Mouse (Mus musculus) urinary bladder, postnatal 4 days (tissue): ENCODE data around the gene Defb43.

Experiments
- DNase-seq, 2 experiments: peaks; one replicate each; pipeline ENCODE4 v3.0.0; 2021 to 2022; ENCODE audit warnings: low spot score in 2 of 2

Gene Defb43

DNA sequence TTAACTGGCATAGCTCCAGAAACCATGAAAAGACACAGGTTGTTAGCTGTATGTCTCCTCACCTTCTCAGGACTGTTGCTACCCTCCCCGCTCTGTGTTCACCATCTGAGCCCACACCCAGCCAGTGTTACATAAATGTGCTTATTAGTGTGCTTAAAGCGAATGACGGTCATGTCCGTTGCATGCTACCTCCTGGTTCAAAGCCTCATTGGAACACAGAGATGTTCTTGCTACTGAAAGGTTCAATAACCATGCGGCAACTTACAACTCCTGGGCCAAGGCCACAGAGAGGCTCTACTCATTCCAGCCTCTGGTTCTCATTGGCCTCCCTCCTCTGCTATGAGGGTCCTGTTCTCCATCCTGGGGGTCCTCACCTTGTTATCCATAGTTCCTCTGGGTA is at the start of gene Defb43:
Defb43 (plus strand) TSS at position 301 of the 400 bp plus-strand sequence.
- DNase-seq, result no peak

DNA sequence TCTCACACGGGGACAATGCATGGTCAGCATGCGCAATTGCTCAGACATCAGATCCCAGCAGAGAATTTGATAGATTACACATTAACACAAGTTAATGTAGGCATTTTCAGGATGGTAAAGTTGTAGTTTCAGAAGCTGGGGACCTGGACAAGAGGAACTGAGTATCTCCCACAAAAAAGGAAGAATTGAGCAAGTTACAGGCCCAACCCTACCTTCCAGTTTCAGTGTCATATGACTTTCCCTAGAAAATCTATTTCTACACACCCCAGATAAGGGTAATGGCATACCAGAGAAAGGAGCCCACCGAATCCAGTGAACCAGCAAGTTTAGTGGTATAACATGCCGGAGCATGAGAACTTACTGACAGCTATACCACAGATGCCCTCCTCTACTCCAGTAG is 47.9 kb upstream of the Defb43 start:
- DNase-seq, result no peak

DNA sequence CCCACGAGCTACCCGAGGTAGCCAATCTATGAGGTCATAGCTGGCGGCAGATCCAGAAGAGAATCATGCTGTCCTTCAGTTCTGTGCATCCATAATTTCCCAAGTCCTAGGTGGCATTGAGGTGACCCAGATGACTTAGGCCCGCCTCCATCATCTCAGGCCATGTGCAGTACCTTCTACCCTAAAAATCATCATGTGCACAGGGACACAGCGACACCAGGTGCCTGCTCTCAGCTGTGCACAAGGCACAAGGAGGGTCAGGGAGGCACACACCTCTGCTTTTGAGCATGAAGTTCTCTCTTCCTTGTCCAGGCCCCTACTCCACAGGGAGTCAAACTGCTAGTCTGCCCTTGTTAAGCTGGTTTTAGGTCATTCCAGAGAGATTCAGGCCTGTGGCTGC is 46.2 kb upstream of the Defb43 start:
- no peak for DNase-seq

DNA sequence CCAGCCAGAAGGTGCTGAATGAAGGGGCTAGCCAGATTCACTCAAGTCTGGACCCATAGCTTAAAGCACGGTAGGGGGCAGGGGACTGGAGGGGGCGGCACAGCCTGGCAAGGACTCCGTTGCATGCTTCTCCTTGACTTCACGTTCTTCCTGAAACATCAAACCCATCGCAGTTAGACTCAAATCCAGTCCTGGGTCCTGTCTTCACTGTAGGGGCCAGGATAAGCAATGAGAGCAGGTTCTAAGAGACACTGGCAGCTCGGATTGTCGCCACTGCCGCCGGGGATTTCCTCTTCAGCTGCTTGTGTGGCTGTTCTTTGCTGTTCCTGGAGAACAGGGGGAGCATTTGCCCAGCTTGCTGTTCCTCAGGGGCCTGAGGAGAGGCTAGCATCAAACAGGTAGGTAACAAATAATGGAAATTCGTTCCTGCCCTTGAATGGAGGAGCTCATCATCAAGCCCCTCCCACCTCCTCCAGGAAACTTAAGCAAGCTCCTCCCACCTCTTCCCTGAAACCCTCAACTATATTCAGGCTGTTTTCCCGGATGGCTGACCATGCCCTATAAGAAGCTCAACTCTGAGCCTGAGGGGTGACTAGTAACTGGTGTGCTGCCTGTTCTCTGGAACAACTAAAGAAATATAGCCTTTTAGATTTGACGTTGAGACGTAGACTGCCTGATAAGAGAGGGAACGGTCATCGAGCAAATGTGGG is 45.6 kb upstream of the Defb43 start:
- DNase-seq, result no peak

DNA sequence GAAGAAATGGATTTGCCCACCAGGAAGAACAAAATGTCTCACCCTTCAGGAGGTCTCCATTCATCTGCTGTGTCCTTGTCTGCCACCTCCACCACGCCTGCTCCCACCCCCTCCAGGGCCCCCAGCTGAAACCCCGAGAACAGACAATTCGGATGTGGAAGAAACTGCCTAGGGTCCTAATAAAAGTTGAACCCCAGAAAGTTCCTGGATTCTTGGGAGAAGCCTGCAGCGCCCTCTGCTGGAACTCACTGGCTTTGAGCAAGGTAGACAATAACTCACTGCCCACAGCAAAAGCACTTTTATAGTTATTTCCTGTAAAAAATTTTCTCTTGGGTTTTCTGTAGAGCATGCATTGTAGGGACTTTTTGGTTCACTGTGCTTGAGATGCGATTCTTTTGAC is 36.5 kb upstream of the Defb43 start:
- DNase-seq, result peak; percentile 28 to 76

DNA sequence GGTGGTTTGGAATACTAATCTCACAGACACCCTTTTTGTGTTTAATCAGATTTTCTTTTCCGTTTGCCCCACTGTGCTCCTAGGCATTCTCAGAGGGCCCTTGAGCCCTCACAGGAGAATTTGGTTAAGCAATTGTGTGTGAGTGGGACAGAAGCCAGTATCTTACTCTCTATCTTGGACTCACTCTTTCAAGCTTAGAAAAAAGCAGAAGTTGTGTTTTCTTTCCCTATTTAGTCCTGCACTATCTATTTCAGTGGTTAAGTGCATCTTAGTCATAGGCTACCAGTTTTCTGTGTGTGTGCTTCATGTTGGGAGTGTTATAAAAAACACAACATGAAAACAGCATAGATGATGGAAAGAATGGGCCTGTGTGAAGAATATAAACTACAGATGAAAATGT is 31.8 kb upstream of the Defb43 start:
- no peak for DNase-seq

DNA sequence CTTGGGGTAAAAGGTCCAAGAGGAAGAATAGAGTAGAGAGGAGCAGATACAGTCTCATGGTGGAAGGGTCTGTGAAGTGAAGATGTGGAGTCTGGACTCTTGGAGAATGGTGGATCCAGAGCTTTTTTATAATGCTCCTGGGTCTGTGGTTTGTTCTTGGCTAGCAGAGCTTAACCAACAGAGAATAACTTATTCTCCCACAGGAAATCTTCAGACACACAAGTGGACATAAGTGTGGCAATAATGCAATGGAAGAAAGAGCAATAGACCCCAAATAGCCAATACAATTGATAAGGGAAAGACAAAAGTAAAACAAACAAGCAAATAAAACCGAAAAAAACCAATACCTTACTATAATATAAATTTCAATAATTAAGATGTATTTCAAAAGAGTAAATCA is 27.2 kb upstream of the Defb43 start, which contains the start of gene Defb48:
Defb48 (minus strand) TSS at position 101 of the 400 bp plus-strand sequence.
- DNase-seq, result no peak

DNA sequence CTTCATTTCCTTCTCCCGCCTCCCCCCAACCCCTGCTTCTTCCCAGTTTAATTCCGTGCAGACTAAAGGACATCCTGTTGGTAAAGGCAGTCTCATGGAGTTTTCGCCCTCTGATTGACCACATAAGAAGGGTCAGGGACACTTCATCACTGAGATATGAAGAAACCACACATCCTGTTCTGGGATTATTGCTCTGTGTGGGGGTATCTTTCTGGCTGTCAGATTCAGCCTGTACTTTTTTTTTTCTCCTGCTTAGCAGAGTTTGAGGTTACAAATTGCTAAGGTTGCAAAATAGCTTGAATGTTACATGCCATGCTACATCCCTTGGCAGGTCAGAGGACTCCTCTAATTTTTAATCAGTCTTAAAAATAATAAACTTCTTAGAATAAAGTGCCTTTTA is 20.3 kb upstream of the Defb43 start:
- DNase-seq, result no peak

DNA sequence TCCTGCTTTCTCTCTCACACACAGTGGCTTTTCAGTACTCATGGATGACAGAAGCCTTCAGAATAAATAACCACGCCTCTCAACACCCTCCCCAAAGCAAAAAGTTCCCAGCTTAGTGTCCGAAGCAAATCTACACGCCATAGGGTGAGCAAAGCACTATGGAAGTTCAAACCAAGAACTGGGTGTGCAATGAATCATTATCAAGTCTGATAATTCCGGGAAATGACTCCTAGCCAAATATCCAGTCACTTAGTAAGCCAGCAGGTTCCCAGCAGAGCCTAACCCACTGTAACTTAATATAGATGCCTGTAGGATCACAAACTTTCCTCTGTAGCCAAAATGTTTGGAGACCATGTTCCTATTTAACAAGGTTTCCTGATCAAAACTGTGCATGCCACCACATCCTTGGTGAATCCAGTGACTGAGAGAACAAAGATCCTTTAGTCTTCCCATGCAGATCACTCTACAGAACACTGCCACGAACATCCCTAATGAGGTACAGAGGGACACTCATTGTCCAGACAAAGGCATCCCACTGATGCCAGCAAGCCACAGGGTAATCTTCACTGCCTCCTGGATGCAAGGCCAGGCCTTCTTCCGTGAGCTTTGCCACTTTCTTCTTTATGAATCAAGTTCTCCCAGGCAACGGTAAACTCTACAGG is 19.6 kb upstream of the Defb43 start:
- DNase-seq, result no peak

DNA sequence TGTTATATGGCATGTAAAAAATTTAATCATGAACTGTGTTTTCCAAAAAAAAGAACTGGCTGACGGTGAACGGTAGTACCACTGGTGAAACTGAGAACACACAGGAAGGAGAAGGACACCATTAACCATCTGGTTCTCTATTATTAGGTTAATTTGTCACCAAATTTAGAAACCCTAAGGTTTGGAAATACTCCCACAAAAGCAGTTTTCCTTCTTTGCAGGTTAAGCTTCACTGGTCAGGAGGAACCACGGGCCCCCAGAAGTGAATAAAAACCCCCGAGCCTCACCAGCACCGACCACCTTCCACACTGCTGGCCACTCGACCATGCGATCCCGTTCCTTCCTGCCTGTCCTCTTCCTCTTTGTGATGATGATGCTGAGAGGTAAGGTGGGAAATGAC is 13.8 kb upstream of the Defb43 start, which contains the start of gene Defb47:
Defb47 (plus strand) TSS at position 301 of the 400 bp plus-strand sequence.
- DNase-seq, result no peak

DNA sequence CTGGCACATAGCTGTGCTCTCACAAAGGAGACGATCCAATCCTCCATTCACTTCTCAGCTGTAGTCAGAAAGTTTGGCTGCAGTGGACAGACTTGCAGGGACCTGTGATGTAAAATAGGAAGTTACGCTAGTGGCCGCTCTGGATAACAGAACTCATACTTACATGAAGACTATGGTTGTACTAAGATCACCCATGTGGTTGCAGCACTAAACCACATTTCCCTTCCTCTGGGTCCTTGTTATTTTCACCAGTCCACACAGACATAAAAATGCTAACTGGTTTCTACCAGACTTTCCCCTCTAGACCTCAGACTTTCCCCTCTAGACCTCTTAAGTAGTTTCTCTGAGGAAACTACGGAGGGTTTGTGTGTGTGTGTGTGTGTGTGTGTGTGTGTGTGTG is 12.6 kb upstream of the Defb43 start:
- no peak for DNase-seq

DNA sequence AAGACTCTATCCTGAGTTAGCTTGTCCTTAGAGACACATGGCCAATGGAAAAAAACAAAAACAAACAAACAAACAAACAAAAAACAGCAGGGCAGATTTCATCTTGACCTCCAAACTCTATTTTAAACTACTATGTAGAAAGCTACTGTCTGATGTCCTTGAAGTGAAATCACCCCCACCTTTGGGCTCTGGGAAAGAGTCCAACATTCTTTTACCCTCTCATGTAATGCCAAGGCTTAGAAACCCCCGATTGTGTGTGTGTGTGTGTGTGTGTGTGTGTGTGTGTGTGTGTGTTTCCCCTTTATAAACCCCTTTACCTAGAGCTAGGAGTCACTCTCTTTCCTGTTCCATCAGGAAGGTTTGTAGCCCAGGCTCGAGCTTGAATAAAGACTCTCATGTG is 9.0 kb upstream of the Defb43 start:
- no peak for DNase-seq

DNA sequence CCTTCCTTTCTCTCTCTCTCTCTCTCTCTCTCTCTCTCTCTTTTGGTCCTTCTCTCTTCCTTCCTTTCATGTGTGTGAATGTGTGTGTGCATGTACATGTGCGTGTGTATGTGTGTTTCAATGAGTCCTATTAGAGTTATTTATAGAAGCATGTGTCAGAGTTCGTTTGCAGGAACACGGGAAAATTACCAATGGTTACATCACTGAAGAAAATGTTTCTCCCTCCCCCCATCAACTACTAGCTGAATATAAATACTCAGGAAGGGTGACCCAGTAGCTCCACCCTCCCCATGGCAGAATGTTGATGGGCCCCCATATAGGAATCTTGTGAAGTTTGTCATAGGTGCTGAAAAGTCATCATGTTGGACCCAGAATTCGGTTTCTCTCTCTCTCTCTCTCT is 1.5 kb downstream of the Defb43 start:
- DNase-seq, result no peak

DNA sequence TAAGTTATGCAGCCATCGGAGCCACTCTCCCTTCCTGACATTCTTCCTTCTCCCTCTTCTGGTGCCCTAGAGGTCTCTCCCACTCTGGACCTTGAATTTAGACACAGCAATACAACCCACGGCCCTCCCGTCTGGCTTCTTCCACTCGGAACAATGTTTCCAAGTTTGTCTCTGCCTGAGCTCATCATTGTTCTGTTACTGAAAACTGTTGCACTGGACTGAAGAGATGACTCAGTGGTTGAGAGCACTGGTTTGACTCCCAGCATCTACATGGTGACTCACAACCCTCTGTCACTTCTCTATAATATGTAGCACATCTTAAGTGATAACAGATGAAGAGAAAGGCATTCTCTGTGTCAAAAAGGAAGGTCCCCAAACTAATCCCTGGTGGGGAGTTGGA is 3.1 kb downstream of the Defb43 start:
- no peak for DNase-seq

DNA sequence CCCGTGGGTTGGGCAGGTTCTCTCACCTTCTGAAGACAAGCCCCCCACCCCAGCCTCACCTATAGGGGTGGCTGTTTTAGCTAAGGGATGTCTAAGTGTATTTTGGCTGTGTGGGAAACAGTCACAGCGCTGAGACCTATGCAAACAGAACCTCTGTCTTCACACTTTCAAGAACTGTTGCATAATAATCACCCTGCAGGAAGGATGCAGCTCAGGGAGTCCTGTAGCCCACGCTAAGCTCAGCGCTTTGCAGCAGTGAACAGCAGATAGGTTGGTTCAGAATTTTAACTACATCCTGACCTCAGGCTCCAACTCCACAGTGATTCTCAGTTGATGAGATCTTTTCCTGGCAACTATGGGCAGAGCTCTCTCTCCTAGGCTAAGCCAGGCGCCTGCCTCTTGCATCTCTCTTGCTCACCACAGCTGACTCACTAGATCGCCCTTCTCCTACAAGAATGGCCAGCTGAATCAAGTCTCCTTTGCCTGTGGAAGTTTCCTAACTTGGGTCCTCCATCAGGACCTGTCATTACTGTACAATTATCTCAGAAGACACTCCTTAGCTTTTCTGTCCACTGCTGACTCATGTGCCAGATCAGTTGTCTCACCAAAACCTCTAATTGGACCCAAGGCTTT is 9.1 kb downstream of the Defb43 start:
- no peak for DNase-seq

DNA sequence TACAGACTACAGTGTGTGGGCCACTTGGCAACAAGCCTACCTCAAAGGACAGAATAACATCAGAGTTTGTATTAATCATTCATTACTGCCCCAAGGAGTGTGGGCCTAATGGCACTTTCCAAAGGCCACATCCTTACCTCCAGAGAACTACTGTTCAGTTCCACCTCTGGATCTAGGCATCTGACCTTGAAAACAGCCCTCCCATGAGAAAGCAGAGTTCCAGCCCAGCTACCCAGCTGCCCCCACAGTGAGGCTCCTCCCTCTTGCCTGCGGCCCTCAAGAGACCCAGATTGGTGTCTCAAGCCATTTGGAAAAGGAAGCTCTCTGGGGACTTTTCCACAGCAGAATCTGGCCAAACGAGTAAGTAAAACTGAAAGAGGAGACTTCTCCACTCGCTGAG is 35.1 kb downstream of the Defb43 start, which contains the start of gene Defb42:
Defb42 (plus strand) TSS at position 301 of the 400 bp plus-strand sequence.
- DNase-seq, result no peak

DNA sequence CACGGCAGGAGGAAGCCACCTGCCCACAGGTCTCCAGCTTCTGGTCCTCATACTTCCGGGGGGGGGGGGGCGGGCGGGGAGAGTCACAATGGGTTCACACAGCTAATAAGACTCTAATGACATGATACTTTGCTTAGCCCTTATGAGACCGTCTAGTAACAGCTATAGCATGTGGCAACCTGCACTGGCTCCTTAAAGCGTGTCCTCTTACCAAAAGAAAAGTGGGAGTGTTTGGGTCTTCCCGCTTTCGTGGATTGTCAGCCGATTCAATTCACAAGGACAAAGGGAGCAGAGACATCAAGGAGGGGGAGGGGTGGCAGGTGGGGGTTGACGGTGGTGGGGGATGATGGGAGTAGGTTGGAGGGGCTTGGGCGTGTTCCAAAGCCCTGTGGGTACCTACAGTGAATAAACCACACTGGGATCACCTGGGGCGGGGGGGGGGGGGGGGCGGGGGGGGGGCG is 38.4 kb downstream of the Defb43 start, which contains the start of gene Defb30:
Defb30 (minus strand) TSS at position 51 of the 461 bp plus-strand sequence.
- no peak for DNase-seq

DNA sequence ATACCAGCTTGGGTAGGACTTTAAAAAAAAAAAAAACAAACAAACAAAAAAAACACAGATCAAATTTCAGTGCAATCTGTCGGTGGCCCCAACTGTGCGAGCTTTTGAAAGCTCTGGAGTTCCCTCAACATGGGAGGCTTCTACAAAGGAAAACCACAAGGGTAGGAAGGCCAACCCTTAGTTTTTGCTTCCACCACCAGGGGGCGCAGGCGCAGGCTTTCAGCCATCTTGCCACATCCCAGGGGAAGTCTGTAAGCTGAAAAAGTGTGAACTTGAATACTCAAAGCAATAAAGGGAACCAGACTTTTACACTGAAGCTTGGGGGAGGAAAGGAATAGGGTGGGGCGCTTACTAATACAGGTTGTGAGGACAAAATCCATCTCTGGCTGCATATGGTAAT is 39.2 kb downstream of the Defb43 start:
- peak; percentile 38 to 81 for DNase-seq

DNA sequence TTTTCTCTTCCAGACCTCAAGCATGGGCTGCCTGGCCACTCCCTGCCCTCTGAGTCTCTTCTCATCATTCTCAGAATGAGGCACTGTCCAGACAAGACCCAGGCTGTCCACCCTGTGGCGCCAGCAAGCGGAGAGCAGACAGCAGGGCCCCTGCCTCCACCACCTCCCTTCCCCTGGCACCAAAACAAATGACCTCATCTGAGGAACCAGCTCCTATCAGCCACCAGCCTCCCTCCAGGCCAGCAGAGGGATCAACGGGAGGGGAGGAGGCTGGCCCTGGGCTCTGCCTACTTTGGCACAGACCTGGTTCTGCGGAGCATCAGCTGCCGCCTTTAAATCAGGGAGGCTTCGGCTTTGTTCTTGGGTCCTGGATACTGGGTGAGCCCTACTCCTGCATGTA is 43.2 kb downstream of the Defb43 start:
- DNase-seq, result peak; percentile 72 to 74

DNA sequence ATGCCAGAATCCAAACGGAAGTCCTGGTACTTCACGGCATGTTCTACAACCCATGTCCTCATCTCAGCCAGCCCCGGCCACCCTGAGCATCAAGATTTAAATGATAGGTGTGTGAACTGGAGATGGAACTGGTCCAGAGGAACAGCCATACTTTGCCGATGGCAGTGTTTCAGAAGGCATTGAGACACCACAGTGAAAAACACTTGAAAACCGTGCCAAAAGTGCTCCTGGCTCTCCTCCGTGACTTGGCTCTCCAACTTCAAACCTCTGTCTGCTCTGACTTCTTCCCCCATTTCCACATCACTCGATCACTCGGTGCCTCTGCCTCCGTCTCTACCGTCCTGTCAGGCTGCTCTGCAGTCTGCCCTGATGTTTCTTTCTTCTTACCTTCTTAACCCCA is 48.8 kb downstream of the Defb43 start:
- no peak for DNase-seq

DNA sequence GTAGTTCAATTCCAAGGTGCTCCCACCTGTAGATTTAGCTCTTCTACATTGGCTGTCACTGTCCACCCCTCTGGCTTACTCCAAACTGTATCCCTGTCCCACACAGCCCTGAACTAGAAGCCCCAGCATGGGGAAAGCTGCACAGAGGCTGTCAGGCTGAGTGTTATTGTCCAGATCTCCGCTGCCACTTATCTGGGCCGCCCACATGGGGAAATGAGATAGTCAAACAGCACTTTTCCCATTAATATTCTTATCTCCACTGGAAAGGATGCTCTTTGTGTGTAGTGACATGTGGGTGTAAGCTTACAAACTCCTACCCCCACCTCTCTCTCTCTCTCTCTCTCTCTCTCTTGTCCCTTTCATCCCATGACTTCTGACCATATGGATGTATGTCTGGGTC is 50.6 kb downstream of the Defb43 start:
- no peak for DNase-seq

DNA sequence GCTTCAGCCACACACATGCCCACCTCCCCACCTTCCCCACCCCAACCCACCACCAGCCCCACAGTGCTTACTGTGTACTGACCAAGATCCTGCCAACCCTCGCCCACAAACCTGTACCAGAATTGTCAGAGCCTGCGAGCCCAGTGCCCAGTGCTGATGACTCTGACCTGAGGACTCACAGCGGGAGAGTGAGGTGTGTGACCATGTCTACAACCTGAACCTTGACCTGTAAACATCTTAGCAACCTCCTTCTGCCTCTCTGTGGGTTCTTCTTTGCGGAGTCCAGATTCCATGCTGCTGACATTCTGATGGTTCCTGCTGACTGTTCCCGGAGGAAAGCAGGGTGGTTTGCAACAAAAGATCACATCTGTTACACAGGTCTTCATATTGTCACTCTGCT is 53.8 kb downstream of the Defb43 start:
- DNase-seq, result no peak
